Mouse (Mus musculus) left cerebral cortex, postnatal 4 days (tissue): ENCODE data around the gene Ccl9. TPM values are rescaled to one million over a fixed set of nuclear protein-coding genes. Genes with fewer than 3 reads are reported as not detected.
"Not testable (repeated sequence)": the region's sequence is repeated elsewhere in the genome, so short reads cannot be mapped to it uniquely, and the experiment has no call there.

Source experiments
- DNase-seq: peaks from one replicate; pipeline ENCODE4 v3.0.0-alpha.2; 2022
- intact Hi-C: fragments of 180-260 bp; cut with DNase I; formaldehyde crosslinking; loops from one replicate; pipeline ENCODE4 v1.15.1; 2025
- total RNA-seq, 2 experiments: library from RNA; stranded (reverse); gene quantifications; 2 replicates each; pipeline ENCODE4 v1.2.3; 2021

Ccl9 gene
- total RNA-seq, 2 experiments from 2014 or later: 1.3 to 2.0 TPM

DNA sequence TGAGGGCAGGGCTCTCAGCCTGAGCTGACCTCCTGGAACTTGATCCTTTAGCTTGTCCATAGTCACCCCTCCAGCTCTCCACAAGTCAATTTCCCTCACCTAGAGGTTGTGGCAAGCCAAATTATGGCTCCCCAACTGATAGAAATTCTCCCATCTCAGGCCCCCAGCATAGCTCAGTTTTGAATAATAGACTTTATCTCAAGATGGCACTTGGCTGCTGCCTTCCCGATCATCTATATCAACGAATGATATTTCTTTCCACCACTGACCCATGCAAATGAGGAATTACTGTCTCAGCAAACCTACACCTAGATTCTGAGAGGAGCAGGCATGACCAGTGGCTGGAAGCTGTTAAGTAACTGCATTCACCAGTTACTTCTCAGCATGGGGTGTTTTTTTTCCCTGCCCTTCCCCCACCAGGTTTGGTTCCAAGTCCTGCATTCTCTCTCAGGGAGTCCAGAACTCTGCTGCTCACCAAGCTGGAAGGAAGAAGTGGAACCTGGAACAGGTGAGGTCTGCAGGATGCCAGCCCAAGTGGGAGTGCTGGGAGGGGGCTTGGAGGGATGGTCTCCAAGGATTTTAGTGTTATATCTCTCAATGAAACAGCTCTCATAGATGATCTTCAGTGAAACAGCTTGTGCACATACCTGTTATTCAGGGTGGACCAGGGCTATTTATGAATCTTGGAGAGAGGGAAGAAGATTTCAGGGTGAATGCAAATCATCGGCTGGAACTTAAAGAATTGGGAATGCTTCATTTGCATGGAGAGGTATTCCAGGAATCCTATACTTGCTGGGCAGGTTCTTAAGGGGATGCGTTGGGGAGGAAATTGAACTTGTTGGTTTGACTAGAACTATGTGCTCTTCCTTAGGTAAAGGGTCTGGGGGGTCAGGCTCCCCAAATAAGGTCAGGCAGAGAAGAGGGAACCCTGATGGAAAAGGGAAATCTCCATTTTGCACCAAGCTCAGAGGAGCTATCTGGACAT, 3.5 kb upstream of the Ccl9 start:
- DNase-seq: no peak
- intact Hi-C loops: no loop called here

DNA sequence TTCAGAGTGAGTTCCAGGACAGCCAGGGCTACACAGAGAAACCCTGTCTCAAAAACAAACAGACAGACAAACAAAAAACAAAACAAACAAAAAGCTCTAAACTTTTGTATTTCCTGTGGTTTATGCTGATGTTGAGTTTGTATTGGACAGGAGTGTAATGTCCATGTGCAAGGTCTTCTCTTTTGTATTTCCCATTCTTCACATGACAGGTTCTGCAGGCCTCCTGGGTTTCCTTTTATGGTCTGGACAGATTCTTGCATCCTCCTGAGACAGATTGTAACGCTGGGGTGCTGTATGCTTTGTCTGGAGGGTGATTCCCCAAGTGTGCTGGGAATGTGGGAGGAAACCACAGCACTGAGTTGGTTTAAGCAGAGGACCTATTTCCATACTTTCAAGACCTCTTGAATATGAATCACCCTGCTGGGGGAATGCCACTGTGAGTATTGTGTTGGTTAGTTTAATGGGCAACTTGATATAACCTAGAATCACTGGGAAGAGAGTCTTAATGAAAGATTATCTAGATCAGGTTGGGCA, 2.3 kb upstream of the Ccl9 start:
- no peak for DNase-seq
- intact Hi-C loops: no loop called here

- no peak for DNase-seq
- intact Hi-C loops: no loop called here
Measured at GRCm38 (mm10) chr11:83578999-83579398, 563 bp upstream of the Ccl9 start.

- intact Hi-C loops: no loop called here
- DNase-seq: no peak
Measured at GRCm38 (mm10) chr11:83576927-83577555, 1.4 kb downstream of the Ccl9 start.

GRCm38 (mm10) chr11:83572834-83573233, 5.6 kb downstream of the Ccl9 start:
- intact Hi-C loops: no loop called here
- no peak for DNase-seq

DNA sequence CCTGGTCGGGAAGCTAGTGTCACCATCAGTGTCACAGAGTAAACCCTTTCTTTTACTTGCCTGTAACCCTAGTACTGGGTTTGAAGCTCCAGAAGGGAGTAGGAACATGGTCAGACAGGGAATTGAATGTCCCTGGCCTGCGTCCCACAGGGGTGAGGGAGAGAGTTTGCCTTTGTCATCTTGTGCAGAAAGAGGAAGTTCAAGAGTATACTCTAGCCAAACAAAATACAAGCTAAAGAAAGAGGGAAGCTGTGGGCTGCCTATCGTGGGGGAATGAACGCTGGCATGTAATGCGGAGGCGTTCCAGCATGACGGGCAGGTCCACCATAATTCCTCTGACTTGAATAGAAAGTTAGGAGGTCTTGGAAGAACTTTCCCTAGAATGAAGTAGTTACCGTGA, 6.2 kb downstream of the Ccl9 start:
- intact Hi-C loops: no loop called here
- no peak for DNase-seq

GRCm38 (mm10) chr11:83570189-83570588, 8.2 kb downstream of the Ccl9 start:
- intact Hi-C loops: no loop called here
- no peak for DNase-seq

- DNase-seq: no peak
- intact Hi-C loops: no loop called here
Measured at GRCm38 (mm10) chr11:83569249-83569648, 9.2 kb downstream of the Ccl9 start.

DNA sequence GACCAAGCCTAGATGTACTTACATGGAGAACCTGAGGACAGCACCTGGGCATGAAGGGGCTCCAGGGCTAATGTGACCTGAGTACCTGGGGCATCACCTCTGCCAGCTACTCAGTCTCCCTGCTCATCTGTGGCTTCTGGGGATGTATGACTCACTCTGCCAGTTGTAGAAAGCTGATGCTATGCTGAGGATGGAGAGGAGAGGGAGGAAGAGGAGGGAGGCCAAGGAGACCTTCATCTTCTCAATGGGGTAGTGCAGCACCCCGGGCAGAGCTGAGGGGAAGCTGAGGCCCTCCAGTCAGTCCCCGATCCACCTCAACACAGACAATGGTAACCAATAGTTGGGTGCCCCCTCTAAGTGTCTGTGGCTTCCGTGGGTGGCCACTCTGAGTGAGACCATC, 9.7 kb downstream of the Ccl9 start:
- no peak for DNase-seq
- intact Hi-C loops: no loop called here

DNA sequence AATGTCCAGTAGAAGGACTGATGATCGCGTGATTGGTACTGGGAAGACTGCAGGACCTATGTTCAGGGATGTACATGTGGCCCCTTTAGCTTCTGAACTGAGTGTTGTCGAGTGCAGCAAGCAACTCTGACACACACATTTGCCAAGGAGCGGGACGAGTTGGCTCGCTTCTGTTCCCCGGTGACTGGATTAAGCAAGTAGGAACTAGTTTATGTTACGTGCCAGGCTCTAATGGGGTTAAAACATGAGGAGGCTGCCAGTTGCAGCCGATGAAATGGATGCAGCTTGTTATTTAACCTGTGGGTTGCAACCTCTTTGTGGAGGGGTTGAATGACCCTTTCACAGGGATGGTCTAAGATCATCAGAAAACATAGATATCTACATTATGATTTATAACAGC, 10.4 kb downstream of the Ccl9 start:
- intact Hi-C loops: no loop called here
- DNase-seq: no peak

DNA sequence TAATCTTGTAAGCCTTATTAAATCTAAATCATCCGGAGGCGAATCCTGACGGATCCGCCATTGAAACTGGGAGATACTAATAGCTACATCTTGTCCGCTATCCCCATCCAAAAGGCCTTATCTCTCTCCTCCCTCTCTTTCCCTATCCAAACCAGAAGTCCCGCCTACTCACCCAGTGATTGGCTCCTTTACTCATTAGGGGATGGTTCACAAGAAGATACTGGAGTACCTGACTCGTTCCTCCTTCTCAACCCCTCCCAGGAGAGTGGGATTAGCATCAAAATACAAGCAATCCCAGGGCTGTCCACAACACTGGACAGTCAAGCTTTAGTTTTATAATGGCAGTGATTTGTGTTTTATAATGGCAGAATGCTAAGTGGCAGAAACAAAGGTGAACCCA, 11.1 kb downstream of the Ccl9 start:
- intact Hi-C loops: no loop called here
- no peak for DNase-seq

DNA sequence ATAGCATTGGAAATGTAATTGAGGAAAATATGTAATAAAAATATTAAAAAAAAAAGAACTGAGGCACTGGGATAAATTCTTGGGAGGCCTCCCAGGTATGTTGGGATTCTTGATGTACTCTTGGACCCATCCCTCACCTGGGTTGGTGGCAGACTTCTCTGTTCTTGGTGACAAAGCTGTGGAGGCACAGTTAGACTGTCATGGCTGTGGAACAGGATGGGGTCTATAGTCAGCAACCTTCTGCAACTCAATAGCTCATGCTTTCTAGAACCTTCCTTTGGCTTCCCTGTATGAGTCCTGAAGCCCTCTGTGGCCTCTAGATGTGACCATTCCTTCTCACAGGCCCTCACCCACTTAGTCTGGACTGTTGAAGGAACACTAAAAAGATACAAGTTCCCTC, 11.8 kb downstream of the Ccl9 start:
- intact Hi-C loops: no loop called here
- no peak for DNase-seq

DNA sequence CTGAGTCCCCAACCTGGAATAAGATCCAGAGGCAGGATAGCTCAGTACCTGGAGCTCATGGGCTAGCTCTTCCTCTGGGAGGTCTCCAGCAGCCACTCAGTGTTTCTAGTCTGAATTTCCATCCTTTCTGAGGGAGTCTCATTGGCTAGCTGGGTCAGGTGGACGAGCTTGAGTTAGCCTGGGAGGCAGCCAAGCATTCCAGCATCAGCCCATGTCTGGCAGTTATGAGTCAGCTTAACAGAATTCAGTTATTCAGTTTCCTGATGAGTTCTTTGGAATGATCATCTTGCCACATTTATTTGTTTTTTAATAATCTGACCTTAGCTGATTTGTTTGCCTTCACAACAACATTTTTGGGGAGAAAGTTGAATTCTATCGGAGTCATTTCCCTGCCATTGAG, 14.7 kb downstream of the Ccl9 start:
- intact Hi-C loops: no loop called here
- no peak for DNase-seq

DNA sequence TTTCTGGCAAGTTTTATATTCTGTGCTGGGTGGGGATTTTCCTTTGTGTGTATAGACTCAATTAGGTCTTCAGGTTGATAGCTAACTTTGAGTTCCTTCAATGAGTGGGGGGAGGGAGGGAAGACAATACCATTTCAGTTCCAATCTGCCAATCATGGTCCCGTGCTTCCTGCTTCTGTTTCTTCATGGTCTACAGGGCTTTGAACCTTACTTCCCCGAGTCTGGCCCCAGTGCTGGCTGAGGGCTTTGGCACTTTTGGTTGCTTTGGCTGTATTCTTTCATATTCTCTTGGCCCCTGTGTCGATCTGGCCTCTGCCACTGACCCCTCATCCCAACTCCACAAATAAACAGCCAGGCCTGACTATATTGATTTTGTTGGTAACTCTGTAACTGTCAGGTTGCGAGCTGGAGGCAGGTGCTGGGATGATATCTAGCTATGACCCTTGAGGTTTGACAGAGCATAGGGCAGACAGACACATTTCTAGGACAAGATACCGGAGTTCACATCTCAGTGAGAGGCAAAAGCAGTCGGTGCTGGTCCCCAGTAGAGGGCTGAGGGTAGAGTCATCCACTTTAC, 16.0 kb downstream of the Ccl9 start:
- DNase-seq: no peak
- intact Hi-C loops: no loop called here

DNA sequence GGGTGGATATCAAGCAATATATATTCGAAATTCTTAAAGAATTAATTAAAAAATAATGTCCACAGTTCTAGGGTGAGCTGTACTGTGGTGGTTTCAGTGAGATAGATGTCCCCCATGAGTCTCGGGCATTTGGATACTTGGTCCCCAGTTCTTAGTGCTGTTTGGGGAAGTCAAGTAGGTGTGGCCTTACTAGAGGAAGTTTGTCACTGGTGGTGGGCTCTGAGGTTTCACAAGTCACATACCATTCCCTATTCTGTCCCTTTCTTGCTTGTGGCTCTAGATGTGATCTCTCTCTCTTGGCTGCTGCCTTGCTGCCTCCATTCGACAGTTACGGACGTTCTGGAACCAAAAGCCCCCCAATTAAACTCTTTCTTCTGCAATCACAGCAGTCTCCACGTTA, 18.0 kb downstream of the Ccl9 start:
- no peak for DNase-seq
- intact Hi-C loops: no loop called here

DNA sequence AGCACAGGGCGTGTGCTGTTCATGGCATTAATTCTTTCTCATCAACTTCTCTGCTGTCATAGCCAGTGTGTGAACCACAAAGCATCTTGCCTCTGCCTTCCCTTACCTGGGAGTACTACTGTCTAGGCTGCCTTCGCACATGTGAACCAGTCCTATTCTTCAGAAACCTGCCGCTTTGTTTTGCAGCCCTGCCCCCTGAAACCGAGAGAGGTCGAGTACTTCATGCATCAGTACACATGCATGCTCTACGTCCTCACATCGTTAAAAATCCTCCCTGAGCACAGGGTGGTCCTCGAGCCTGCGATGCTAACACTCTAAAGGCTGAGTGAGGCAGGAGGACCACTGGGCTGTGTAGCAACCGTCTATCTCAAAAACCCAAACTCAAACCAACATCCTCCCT, 21.4 kb downstream of the Ccl9 start:
- DNase-seq: no peak
- intact Hi-C loops: no loop called here

- peak; percentile 44 for DNase-seq
- intact Hi-C loops: loop anchor here (1.0 kb wide), 1 partner anchor 183 kb away; no protein-coding TSS in a partner anchor
Measured at GRCm38 (mm10) chr11:83556085-83556781, 22.2 kb downstream of the Ccl9 start.

- DNase-seq: no peak
Measured at GRCm38 (mm10) chr11:83551668-83552067, 26.8 kb downstream of the Ccl9 start.

GRCm38 (mm10) chr11:83551037-83551436, 27.4 kb downstream of the Ccl9 start:
- intact Hi-C loops, DNase-seq: not testable (repeated sequence)

More at GRCm38 (mm10) chr11:83551668-83552067, 26.8 kb downstream of the Ccl9 start:
- intact Hi-C loops: no loop called here

DNA sequence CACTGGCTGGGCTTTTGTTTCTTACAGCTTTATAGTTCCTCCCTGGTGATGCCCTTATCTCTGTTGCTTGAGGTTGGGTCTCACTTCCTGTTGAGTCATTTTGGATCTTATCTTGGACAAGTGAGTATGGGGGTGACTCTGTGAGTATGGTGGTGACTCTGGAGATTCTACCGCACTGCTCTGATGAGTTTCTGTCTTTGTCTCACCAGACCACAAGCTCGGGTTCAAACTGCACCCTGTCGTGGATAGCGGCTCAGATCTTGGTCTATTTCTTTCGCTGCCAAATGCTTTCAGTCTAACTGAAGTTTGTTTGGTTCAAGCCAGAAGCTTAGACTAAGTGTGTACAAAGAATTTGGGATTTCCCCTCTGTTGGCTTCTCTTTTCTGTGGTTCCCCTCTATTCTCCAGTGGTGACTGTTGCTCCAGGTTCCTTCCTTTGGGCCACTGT, 28.2 kb downstream of the Ccl9 start:
- DNase-seq: no peak
- intact Hi-C loops: no loop called here

GRCm38 (mm10) chr11:83544214-83544613, 34.2 kb downstream of the Ccl9 start:
- no peak for DNase-seq
- intact Hi-C loops: no loop called here
